Mouse (Mus musculus) bone marrow, adult 2 months (tissue): ENCODE measurements around the gene Sall1.

Experiments
- CTCF ChIP-seq: fragments of 200-500 bp; IDR thresholded peaks from 2 replicates; pipeline ENCODE4 v1.5.1; 2011; ENCODE audit warnings: low read length, control low read depth; ENCODE audit not compliant: control insufficient read depth, insufficient read depth
- POLR2A ChIP-seq: fragments of 200-500 bp; IDR thresholded peaks from 2 replicates; pipeline ENCODE4 v1.6.1; 2011; ENCODE audit warnings: low read depth, mild to moderate bottlenecking, control low read depth, low read length, borderline replicate concordance; ENCODE audit not compliant: control insufficient read depth

GRCm38 (mm10) chr8:89064042-89064441 is 20.1 kb upstream of the Sall1 start:
- TF ChIP-seq POLR2A, result no peak
- no peak for TF ChIP-seq CTCF
